Mouse (Mus musculus) embryonic fibroblast, embryonic 13.5 days (primary cell): ENCODE data around the gene Esm1. TPM values are rescaled to one million over a fixed set of nuclear protein-coding genes. Genes with fewer than 3 reads are reported as not detected.

ENCODE experiments used
- H3K27ac ChIP-seq: 2 replicates; pipeline ENCODE4 v1.5.1; 2012; ENCODE audit warnings: low read length, control low read depth, inconsistent platforms; ENCODE audit not compliant: insufficient read depth
- H3K4me1 ChIP-seq: 2 replicates; pipeline ENCODE4 v1.6.1; 2011; ENCODE audit warnings: low read length; ENCODE audit not compliant: control insufficient read depth, insufficient read depth
- H3K4me3 ChIP-seq: 2 replicates; pipeline ENCODE4 v1.5.1; 2011; ENCODE audit warnings: mild to moderate bottlenecking, control low read depth, low read length; ENCODE audit not compliant: insufficient read depth
- CTCF ChIP-seq: IDR thresholded peaks from 2 replicates; pipeline ENCODE4 v1.5.1; 2011; ENCODE audit warnings: mild to moderate bottlenecking, control low read depth, low read length, moderate library complexity, borderline replicate concordance; ENCODE audit not compliant: insufficient read depth
- POLR2A ChIP-seq: IDR thresholded peaks from 2 replicates; pipeline ENCODE4 v1.6.1; 2011; ENCODE audit warnings: low read depth, mild to moderate bottlenecking, control low read depth, low read length, moderate library complexity
- polyA plus RNA-seq: library from polyadenylated mRNA; stranded (reverse); fragments of >200 nt; gene quantifications from 2 replicates; pipeline ENCODE4 v1.2.4, GENCODE M21; 2011; ENCODE audit warnings: low read depth; ENCODE audit not compliant: missing spikeins, insufficient read length

Gene Esm1
- 1.1 and 2.5 TPM in 2 replicates for polyA plus RNA-seq

- Histone ChIP-seq H3K27ac (no peak within 1 kb of the TSS), H3K4me3 (no peak within 1 kb of the TSS), H3K4me1 (peaks cover 4% of the 10 kb centered on the region; the same call in 1 of the 2 replicates)
- TF ChIP-seq CTCF (no peak), POLR2A (no peak)
These were observed at the start of gene Esm1 for GRCm38 (mm10) chr13:113209624-113210023. Gene Esm1, plus strand, starts transcription at chr13:113209659.

GRCm38 (mm10) chr13:113164252-113165005 is 45.0 kb upstream of the Esm1 start:
- 0 out of 2 replicates have a peak, but pooled peaks cover 4% of the 10 kb centered on the region for H3K4me1 ChIP-seq
- TF ChIP-seq CTCF, result no peak
- H3K27ac ChIP-seq, result no peak overlapping the region
- no peak overlapping the region for H3K4me3 ChIP-seq

GRCm38 (mm10) chr13:113168018-113168534 is 41.4 kb upstream of the Esm1 start:
- Histone ChIP-seq H3K4me1 (peaks cover 7% of the 10 kb centered on the region), H3K27ac (no peak overlapping the region), H3K4me3 (no peak overlapping the region)
- TF ChIP-seq POLR2A (no peak), CTCF (no peak)

- no peak overlapping the region for H3K4me3 ChIP-seq
- H3K27ac ChIP-seq, result peak overlapping the region; percentile 59
- no peak for TF ChIP-seq POLR2A
- TF ChIP-seq CTCF, result no peak
- peaks cover 7% of the 10 kb centered on the region for H3K4me1 ChIP-seq
These were observed 39.2 kb upstream of the Esm1 start for GRCm38 (mm10) chr13:113170256-113170655.

- H3K4me3 ChIP-seq, result no peak overlapping the region
- H3K4me1 ChIP-seq, result peaks cover 4% of the 10 kb centered on the region
- TF ChIP-seq POLR2A, result no peak
- no peak for TF ChIP-seq CTCF
- H3K27ac ChIP-seq, result no peak overlapping the region
These were observed 35.3 kb upstream of the Esm1 start for GRCm38 (mm10) chr13:113174162-113174561.

- TF ChIP-seq CTCF (no peak), POLR2A (no peak)
- Histone ChIP-seq H3K4me1 (no peaks in the 10 kb centered on the region), H3K27ac (no peak overlapping the region), H3K4me3 (no peak overlapping the region)
These were observed 26.1 kb upstream of the Esm1 start for GRCm38 (mm10) chr13:113183310-113183709.

GRCm38 (mm10) chr13:113183720-113184119 is 25.7 kb upstream of the Esm1 start:
- Histone ChIP-seq H3K4me1 (no peaks in the 10 kb centered on the region), H3K4me3 (no peak overlapping the region), H3K27ac (no peak overlapping the region)
- no peak for TF ChIP-seq POLR2A

GRCm38 (mm10) chr13:113196808-113197674 is 12.4 kb upstream of the Esm1 start:
- H3K27ac ChIP-seq, result no peak overlapping the region
- no peak for TF ChIP-seq CTCF
- no peak for TF ChIP-seq POLR2A

GRCm38 (mm10) chr13:113197872-113198502 is 11.5 kb upstream of the Esm1 start:
- Histone ChIP-seq H3K4me1 (peaks cover 22% of the 10 kb centered on the region), H3K27ac (no peak overlapping the region), H3K4me3 (no peak overlapping the region)
- TF ChIP-seq POLR2A, result no peak
- no peak for TF ChIP-seq CTCF

More at GRCm38 (mm10) chr13:113196808-113197674, 12.4 kb upstream of the Esm1 start:
- Histone ChIP-seq H3K4me1 (peaks cover 16% of the 10 kb centered on the region), H3K4me3 (no peak overlapping the region)

GRCm38 (mm10) chr13:113199331-113199730 is 10.1 kb upstream of the Esm1 start:
- no peak overlapping the region for H3K4me3 ChIP-seq
- TF ChIP-seq CTCF, result no peak
- TF ChIP-seq POLR2A, result no peak
- H3K27ac ChIP-seq, result no peak overlapping the region
- H3K4me1 ChIP-seq, result peaks cover 21% of the 10 kb centered on the region
